Mouse (Mus musculus) liver, postnatal 0 days (tissue): ENCODE measurements at regions not wholly inside any gene's neighbourhood (a gene's known extent, or its start where the extent isn't known, plus 50 kb on each side); places are given as distances from the start of the nearest gene placed in this dataset.

Experiments used
- ATAC-seq: fragments of 200-750 bp; cut with Nextera tagmentation; 2 replicates; pipeline ENCODE4 v1.8.0; 2017; ENCODE audit warnings: mild to moderate bottlenecking, moderate library complexity
- DNase-seq: peaks from one replicate; pipeline ENCODE4 v3.0.0-alpha.2; 2016
- H3K27ac ChIP-seq: fragments of 300-500 bp; sonication (generic); 2 replicates; pipeline ENCODE4 v1.5.1; 2014; ENCODE audit warnings: antibody characterized with exemption, moderate library complexity, mild to moderate bottlenecking, low read depth
- H3K27me3 ChIP-seq: fragments of 300-500 bp; sonication (generic); 2 replicates; pipeline ENCODE4 v1.6.1; 2014; ENCODE audit warnings: low read length, control low read depth, mixed read lengths; ENCODE audit not compliant: insufficient read depth
- H3K36me3 ChIP-seq: fragments of 300-500 bp; sonication (generic); replicated peaks from 2 replicates; pipeline ENCODE4 v1.6.1; 2014; ENCODE audit warnings: mild to moderate bottlenecking, control low read depth, low read length, moderate library complexity, mixed read lengths; ENCODE audit not compliant: insufficient read depth
- H3K4me1 ChIP-seq: fragments of 300-500 bp; sonication (generic); 2 replicates; pipeline ENCODE4 v1.6.1; 2014; ENCODE audit warnings: antibody characterized with exemption, mild to moderate bottlenecking, control low read depth; ENCODE audit not compliant: insufficient read depth
- H3K4me2 ChIP-seq: fragments of 300-500 bp; sonication (generic); 2 replicates; pipeline ENCODE4 v1.6.1; 2014; ENCODE audit warnings: low read depth, mild to moderate bottlenecking, low read length, moderate library complexity, mixed read lengths
- H3K4me3 ChIP-seq: fragments of 300-500 bp; sonication (generic); 2 replicates; pipeline ENCODE4 v1.5.1; 2014; ENCODE audit warnings: low read depth, low read length
- H3K9ac ChIP-seq: fragments of 300-500 bp; sonication (generic); replicated peaks from 2 replicates; pipeline ENCODE4 v1.6.1; 2014; ENCODE audit warnings: mild to moderate bottlenecking, moderate library complexity
- H3K9me3 ChIP-seq: fragments of 300-500 bp; sonication (generic); 2 replicates; pipeline ENCODE4 v1.6.1; 2016; ENCODE audit warnings: mild to moderate bottlenecking, control low read depth, low read length, mixed read lengths
- CTCF ChIP-seq: sonication (generic); IDR thresholded peaks from 2 replicates; pipeline ENCODE4 v1.5.1; 2016; ENCODE audit warnings: antibody characterized with exemption, low read depth
- EP300 ChIP-seq: IDR thresholded peaks from 2 replicates; pipeline ENCODE4 v1.6.1; 2016; ENCODE audit warnings: antibody characterized with exemption, low read depth, mild to moderate bottlenecking
- WGBS: fragments of 180-500 bp; shearing (Covaris S2); extraction: QIAGEN DNeasy Blood & Tissue Kit; methylation state at CpG from one replicate; pipeline ENCODE4 v1.1.7; 2014; ENCODE audit not compliant: insufficient replicate concordance; 5-methylcytosine and 5-hydroxymethylcytosine counted together

DNA sequence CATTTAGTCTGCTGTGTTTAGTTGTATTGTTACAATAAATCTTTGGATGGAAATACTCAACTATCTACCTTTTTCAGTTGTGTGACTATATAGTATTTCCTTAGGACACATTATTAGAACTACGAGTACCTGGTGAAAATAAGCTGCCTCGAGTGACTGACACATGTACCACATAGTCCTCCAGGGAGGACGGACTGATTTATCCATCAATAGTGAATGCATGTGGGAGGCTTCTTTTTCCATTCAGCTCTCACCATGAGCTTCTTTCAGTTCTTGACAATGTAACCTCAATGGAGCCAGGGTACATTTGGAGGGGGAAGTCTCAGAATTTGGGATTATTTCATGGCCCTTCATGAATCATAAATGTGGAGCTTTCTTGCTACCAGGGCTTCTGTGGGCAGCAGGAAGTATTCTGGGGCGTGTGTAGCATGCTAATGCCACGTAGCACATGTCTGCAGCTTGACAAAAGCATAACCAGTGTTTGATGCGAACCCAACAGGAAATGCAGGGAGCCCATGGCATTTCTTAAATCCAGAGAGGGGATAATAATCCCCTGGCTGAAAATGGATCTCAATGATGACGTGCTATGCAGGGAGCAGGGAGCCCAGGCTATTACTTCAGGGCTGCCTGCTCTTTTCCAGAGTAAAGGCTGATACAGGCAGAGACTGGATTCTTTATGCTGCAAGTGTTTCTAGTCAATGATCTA, 178.7 kb downstream of the Plk2 start:
- H3K27me3 ChIP-seq, result no peaks in the 10 kb centered on the region
- H3K36me3 ChIP-seq, result no peaks in the 10 kb centered on the region
- no peaks in the 10 kb centered on the region for H3K4me1 ChIP-seq
- TF ChIP-seq EP300, result no peak
- TF ChIP-seq CTCF, result no peak
- no peak overlapping the region for H3K9ac ChIP-seq
- 64% methylated on average over 7 of the region's 7 CpGs for WGBS
- no peak overlapping the region for H3K4me3 ChIP-seq
- ATAC-seq, result no peak
- H3K9me3 ChIP-seq, result no peaks in the 10 kb centered on the region
- H3K27ac ChIP-seq, result no peak overlapping the region
- no peak overlapping the region for H3K4me2 ChIP-seq
- no peak for DNase-seq

- DNase-seq (no peak), ATAC-seq (no peak)
- Histone ChIP-seq H3K27ac (no peak overlapping the region), H3K9ac (no peak overlapping the region), H3K36me3 (no peaks in the 10 kb centered on the region), H3K4me3 (no peak overlapping the region), H3K4me1 (no peaks in the 10 kb centered on the region), H3K27me3 (no peaks in the 10 kb centered on the region), H3K4me2 (no peak overlapping the region), H3K9me3 (no peaks in the 10 kb centered on the region)
- TF ChIP-seq CTCF, result no peak
- no peak for TF ChIP-seq EP300
- WGBS, result 78% methylated on average over 6 of the region's 6 CpGs
Measured at GRCm38 (mm10) chr13:110574764-110575471, 180.1 kb downstream of the Plk2 start.

GRCm38 (mm10) chr13:110578159-110578558, 183.3 kb downstream of the Plk2 start:
- H3K4me1 ChIP-seq, result no peaks in the 10 kb centered on the region
- no peak overlapping the region for H3K4me3 ChIP-seq
- no peak for ATAC-seq
- no peaks in the 10 kb centered on the region for H3K36me3 ChIP-seq
- no peak overlapping the region for H3K9ac ChIP-seq
- no peaks in the 10 kb centered on the region for H3K9me3 ChIP-seq
- no peak overlapping the region for H3K4me2 ChIP-seq
- no peaks in the 10 kb centered on the region for H3K27me3 ChIP-seq
- no peak for DNase-seq
- WGBS, result 73% methylated on average over 7 of the region's 7 CpGs
- H3K27ac ChIP-seq, result no peak overlapping the region
- TF ChIP-seq CTCF, result no peak
- TF ChIP-seq EP300, result no peak

- Histone ChIP-seq H3K27me3 (no peaks in the 10 kb centered on the region), H3K4me2 (no peak overlapping the region), H3K9ac (no peak overlapping the region), H3K27ac (no peak overlapping the region), H3K4me1 (no peaks in the 10 kb centered on the region), H3K9me3 (no peaks in the 10 kb centered on the region), H3K36me3 (no peaks in the 10 kb centered on the region), H3K4me3 (no peak overlapping the region)
- ATAC-seq, result no peak
- DNase-seq, result no peak
- TF ChIP-seq EP300, result no peak
- WGBS, result 78% methylated on average over 4 of the region's 4 CpGs
Measured at GRCm38 (mm10) chr13:110580166-110580565, 185.3 kb downstream of the Plk2 start.

GRCm38 (mm10) chr13:110580570-110580969, 185.7 kb downstream of the Plk2 start:
- ATAC-seq, result no peak
- no peak overlapping the region for H3K9ac ChIP-seq
- H3K4me2 ChIP-seq, result no peak overlapping the region
- H3K27ac ChIP-seq, result no peak overlapping the region
- 79% methylated on average over 5 of the region's 5 CpGs for WGBS
- H3K4me3 ChIP-seq, result no peak overlapping the region
- no peak for TF ChIP-seq EP300
- no peak for DNase-seq
- H3K27me3 ChIP-seq, result no peaks in the 10 kb centered on the region
- no peaks in the 10 kb centered on the region for H3K4me1 ChIP-seq
- no peaks in the 10 kb centered on the region for H3K9me3 ChIP-seq
- H3K36me3 ChIP-seq, result no peaks in the 10 kb centered on the region

DNA sequence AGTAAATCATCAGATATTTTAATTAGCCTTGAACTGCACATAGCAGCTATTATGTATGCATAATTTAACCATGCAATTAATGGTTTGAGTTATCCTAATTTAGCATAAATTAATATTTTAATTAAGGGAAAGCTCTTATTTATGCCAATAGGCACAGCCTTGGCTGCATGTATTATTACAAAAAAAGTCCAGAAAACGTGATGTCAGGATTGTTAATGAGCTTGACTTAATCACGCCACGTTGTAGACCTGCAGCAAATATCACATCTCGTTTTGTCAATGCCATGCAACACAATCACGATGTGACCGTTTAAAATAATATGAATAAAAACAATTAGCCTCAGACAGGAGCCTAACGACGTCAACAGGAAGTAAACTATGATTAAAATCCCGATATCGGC, 189.9 kb downstream of the Plk2 start:
- no peaks in the 10 kb centered on the region for H3K9me3 ChIP-seq
- no peak for ATAC-seq
- no peak for TF ChIP-seq CTCF
- TF ChIP-seq EP300, result no peak
- no peak overlapping the region for H3K4me2 ChIP-seq
- H3K27me3 ChIP-seq, result no peaks in the 10 kb centered on the region
- H3K9ac ChIP-seq, result no peak overlapping the region
- H3K27ac ChIP-seq, result no peak overlapping the region
- WGBS, result 75% methylated on average over 10 of the region's 10 CpGs
- H3K36me3 ChIP-seq, result no peaks in the 10 kb centered on the region
- H3K4me1 ChIP-seq, result no peaks in the 10 kb centered on the region
- H3K4me3 ChIP-seq, result no peak overlapping the region
- DNase-seq, result no peak
